Mouse (Mus musculus) urinary bladder, postnatal 4 days (tissue): ENCODE measurements at regions not wholly inside any gene's neighbourhood (a gene's known extent, or its start where the extent isn't known, plus 50 kb on each side); places are given as distances from the start of the nearest gene placed in this dataset.

Source experiments
- DNase-seq, 2 experiments: peaks; one replicate each; pipeline ENCODE4 v3.0.0; 2021 to 2022; ENCODE audit warnings: low spot score in 2 of 2

DNA sequence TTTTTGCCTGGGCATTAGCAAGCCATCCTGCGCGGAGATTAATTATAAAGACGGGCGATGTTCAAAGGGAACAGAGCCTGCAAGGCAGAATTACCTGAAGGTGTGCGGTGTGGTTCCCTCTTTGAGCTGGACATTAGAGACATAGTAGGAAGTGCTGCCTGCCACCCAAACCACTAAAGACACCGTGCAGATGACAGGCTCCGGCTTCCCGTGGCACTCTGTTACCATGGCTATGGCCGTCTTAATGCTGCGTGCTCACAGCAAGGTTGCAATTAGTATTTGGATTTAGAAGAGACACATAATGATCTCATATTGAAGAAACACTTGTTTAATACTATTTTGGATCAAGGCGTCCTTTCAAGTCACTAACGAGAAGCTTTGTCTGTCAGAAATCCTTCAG, 95.0 kb upstream of the Sox5 start:
- no peak for DNase-seq

DNA sequence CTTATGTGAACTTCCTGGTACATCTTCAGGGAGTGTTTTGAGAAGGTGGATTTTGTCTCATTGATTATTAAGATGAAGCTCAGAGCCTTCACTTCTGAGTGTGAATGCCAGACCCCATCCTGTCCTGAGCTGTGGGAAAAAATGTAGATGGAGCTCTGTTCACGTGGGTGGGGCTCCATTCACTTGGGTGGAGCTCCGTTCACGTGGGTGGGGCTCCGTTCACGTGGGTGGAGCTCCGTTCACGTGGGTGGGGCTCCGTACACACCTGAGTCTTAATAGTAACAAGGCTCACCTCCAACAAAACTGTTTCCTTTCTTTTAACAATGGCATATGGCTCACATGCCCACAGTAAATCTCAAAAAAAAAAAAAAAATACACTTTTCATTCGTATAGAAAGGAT, 94.1 kb upstream of the Sox5 start:
- DNase-seq, result no peak

DNA sequence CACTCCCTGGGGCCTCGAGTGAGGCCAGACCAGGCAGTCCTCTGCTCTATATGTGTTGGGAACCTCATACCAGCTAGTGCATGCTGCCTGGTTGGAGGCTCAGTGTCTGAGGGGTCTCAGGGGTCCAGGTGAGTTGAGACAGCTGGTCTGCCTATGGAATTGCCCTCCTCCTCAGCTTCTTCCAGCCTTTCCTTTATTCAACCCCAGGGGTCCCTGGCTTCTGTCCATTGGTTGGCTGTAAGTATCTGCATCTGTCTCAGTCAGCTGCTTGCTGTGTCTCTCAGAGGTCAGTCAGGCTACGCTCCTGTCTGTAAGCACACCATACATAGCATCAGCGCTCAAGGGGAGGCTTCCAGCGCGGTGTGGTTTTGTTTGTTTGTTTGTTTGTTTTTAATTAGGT, 92.5 kb upstream of the Sox5 start:
- DNase-seq, result no peak

DNA sequence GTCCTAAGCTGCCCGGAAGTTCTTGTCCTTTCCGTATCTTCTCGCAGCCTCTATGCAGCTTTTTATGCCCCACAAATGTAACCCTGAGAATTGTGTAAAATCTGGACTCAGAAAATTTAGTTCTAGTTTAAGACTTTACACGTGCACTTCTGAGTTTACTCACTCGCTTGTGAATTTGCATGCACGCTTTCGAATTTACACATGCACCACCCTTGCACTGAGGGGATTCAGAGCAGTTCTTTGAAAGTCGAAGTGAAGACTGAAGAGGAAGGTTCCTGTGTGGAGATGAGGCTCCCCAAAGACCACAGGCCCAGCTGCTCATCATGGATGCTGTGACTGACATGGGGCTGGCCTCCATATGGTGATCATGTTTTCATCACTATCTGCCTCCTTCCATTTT, 89.2 kb upstream of the Sox5 start:
- no peak for DNase-seq

DNA sequence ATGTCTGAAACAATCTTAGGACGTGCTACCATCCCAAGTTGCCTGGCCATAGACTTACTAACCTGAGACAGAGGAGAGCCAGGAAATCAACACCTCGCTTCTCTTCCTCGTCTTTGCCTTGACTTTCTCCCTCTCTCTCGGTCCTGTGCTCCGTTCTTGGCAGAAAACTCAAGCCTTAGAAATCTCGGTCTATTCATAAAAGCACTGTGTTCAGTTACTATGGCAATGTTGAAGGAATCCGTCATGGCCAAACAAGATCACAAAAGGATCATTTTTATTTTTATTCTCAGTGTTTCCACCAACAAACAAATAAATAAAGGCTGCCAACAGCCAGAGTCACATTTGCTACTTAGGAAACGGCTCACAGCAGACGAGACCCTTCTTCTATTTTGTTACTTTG, 85.6 kb upstream of the Sox5 start:
- no peak for DNase-seq

DNA sequence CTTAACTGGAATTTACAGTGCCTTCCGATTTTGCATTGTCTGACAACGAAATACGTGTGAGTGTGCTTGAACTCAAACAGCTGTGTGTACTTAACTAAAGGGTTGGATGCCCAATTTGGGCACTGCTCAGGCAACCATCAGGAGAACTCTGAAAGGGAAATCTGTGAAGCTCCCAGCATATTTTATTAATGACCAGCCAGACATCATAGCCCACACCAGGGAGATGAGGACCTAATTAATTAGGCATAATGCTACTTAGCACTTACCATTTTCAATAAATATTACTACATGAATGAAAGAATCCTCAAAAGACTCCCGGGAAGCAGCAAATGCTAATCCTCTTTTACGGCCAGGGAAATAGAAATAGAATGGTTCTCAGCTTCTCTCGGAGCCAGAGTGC, 82.2 kb upstream of the Sox5 start:
- DNase-seq, result no peak

DNA sequence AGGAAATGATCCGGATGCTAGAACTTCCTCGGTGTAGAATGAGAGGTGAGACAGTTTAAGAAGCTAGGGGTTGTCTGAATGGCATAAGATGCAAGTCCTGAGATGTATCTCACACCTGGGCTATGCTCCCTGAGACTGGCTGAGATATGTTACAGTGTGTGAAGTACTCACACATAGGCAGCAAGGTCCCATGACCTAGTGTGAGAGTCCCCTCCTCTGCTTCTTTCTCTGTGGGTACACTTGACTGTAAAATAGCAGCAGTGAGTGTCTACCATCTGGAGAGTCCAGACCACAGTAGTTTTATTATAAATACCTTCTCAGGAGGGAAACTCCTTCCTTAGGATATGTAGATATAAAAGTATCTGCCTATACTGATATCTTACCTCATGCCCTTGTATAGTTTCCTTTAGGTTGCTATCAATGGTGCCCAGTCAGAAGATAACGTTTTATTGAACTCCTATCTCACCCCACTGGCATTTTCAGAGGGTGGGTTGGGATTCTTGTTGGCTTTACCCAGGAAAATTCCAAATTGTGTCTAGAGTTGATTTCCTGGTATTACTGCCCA, 81.7 kb upstream of the Sox5 start:
- no peak for DNase-seq

DNA sequence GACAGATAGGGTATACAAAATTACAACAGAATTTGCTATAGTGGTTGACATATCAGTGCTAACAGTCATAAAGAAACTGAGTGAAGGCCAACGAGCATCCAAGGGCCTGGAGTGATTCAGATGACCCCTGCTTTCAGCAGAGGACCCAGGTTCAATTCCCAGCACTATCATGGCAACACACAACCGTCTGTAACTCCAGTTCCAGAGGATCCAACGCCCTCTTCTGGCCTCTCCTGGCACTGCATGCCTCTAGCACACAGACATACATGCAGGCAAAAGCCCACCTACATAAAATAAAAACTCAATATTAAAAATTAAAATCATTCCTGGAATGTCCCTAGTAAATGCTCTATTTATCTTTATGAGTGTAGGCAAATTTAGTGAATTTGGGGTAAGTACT, 59.7 kb upstream of the Sox5 start:
- DNase-seq, result no peak

DNA sequence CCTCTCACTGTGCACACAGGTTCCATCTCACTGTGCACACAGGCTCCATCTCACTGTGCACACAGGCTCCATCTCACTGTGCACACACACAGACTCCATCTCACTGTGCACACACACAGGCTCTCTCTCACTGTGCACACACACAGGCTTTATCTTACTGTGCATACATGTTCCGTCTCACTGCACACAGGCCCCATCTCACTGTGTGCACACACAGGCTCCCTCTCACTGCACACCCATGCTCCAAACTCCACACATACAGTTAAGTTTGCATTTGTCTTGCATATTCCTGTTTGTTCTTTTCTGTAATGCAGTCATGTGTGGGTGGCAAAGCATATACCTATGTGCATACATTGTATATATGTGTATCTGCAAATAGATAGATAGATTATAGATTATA, 57.6 kb upstream of the Sox5 start:
- no peak for DNase-seq

DNA sequence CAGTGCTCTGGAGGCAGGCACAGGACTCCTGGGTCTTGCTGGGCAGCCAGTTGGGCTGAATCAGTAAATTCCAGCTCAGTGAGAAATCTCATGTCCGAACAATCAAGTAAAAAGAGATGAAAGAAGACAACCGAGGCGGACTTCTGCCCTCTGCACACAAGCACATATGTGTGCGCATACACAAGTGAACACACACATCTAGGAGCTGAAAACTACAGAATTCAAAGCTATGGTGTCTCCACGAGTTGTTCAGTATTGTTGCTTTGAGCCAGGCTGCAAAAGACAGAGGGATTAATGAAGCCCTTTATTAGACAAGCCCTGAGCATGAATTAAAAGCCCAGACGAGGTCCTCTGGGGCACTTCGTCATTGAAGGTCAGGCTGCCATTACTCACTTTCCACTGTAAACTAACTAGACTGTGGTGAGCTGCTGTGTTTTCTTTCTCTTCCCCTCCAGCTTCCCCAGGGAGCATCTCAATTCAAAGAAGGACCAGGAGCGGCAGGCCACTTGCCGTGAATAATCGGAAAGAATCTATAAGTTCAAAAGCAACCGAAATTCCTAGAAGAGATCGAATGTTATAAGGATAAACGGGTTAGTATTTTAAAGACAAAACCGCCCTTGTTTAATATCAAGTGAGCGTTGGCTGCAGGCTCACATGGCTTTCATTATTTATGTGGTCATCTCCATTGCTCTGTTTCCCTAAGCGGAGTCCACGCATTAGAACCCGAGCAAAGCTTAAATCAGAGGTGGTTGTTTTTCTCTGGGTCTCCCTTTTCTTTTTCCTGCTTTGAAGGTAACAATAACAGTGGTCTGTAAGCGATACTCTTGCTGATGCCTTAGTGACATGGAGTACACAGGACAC, 52.8 kb upstream of the Sox5 start:
- peak in 1 of 2 experiments; percentile 20 for DNase-seq
